Mouse (Mus musculus): Measurements from ENCODE around the gene Gdpgp1. TPM values are rescaled to one million over a fixed set of nuclear protein-coding genes. Genes with fewer than 3 reads are reported as not detected.
A peak's percentile ranks its signal among the peaks of the same experiment; 100 is the strongest.

The Gdpgp1 gene
- polyA plus RNA-seq, 2 experiments from 2014 or later: 8.4 to 11.4 TPM

DNA sequence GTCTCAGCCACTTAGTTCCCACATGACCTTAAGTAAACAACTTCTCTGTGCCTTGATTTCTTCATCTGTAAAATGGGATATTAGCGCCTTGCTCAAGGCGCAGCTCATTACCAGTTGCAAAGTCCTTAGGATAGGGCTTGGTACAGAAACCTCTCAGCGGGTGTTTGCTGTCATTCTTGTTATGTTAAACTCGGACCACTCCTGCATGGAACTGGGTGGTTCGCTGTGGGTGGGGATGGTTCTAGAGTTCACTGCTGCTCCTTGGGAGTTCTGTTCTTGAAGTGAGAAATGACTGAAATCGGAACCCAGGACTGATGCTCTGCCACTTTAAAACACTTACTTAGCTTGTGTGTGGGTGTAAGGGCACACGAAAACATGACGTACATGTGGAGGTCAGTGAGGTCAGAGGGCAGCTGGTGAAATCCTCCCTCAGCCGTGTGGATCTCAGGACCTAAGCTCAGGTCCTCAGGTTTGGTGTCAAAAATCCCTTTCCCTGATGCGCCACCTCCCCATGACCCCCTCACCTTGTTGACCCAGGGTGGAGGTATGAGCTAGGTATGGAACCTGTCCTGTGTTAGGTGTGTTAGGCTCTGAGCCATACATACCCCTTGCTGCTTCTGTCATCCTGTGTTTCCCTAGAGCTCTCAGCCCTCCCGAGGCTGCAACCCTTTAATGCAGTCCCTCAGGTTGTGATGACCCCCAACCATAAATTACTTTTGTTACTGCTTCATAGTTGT, 32.6 kb upstream of the Gdpgp1 start:
- ATAC-seq: no peak

DNA sequence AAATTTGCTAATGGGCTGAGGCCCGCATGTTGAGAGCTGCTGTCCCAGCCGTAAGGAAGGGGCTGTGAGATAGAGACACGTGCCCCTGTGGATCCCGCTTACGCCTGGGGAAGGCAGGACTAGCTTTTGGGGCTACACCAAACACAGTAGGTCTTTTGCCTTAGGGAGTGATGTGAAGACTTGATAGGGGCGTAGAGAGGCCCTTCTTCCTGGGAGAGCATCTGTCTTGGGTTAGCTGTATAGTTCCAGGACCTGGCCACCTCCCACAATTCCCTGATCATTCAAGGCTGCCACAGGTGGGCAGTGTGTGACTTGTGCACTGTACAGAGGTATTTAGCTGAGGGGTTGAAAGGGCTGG, 32.1 kb upstream of the Gdpgp1 start:
- no peak for ATAC-seq

DNA sequence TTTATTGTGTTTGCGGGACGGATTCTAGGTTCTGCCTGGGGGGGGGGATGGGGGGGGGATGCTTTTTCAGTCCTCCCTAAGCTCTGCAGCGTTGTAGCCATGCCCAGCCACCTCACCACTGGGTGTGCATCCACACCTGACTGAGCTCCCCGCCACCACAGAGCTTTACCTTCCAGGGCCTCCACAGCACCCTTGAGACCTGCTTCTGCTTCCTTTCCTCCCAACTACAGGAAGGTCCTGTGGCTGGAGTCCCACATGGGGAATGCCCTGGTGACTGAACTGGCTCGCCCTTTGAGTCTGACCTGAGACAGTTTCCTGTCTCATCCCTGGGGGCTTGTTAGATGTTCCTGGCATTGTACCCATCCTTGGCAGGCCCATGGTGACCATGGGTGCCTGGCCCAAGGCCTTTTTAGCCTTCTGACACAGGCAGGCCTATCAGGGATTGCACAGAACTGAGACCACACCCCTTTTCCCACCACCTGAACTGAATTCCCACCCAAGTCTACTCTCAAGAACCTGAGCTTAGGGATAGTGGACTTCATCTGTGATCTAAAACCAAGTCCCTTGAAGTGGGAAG, 31.6 kb upstream of the Gdpgp1 start:
- no peak for ATAC-seq

GRCm38 (mm10) chr7:80201888-80202540, 30.7 kb upstream of the Gdpgp1 start:
- no peak for ATAC-seq

DNA sequence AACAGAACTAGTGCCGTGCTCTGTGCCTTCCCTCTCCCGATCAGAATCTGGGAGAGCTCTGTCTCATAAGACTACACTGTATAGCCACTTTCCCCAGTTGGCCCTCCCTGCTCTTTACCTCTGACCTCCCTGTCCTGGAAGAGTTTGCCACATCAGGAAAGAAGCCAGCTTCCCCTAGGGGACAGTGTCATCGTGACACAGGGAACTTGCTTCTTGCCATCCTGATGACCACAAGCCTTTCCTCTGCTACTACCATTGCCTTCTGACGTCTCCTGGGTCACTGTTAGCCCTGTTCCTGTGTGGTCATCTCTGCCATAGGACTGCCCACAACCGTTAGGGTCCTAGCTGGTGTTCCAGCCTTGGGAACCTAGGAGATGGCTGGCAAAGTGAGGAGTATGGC, 29.7 kb upstream of the Gdpgp1 start:
- ATAC-seq: no peak

DNA sequence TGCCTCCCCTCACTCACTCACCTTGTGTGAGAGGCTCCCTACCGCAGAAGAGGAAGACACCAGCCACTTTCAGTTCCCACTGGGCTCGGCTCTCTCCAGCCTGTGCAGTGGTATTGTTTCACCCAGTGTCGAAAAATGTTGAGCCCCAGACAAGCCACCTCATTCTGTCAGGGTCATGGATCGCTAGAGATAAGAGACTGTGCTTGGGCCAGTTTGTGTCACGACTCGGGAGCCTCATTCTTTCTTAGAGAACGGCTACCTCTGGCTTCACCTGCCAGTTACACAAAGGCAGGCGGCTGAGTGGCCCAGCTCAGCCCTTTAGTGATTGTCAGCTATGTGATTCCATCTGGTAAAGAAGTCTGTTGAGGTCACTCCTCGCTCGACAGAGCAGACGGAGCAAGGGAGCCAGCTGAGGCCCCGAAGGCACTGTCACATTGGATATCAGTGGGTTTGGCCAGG, 29.0 kb upstream of the Gdpgp1 start:
- no peak for ATAC-seq

- ATAC-seq: peak; percentile 83
These were observed 28.3 kb upstream of the Gdpgp1 start for GRCm38 (mm10) chr7:80204362-80204761.

DNA sequence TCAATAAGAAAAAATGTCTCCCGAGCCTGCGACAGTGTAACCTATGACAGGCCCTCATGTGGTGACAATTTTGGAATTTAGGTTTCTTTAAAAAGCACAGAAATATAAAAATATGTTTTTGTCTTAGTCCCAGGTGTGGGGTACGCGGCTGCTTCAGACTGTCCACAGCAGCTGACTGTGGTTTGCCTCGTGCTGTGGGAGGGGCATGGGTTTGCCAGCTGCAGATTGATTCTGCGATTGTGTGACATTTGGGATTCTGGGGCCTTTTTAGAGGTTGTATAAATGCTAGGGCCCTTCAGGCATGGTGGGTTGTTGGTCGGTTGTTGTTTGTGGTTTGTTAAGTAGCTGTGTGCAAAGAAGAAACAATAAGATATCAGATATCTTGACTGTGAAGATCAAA, 27.7 kb upstream of the Gdpgp1 start:
- no peak for ATAC-seq

GRCm38 (mm10) chr7:80205705-80206589, 26.7 kb upstream of the Gdpgp1 start:
- ATAC-seq: no peak

GRCm38 (mm10) chr7:80207314-80207731, 25.3 kb upstream of the Gdpgp1 start:
- no peak for ATAC-seq

DNA sequence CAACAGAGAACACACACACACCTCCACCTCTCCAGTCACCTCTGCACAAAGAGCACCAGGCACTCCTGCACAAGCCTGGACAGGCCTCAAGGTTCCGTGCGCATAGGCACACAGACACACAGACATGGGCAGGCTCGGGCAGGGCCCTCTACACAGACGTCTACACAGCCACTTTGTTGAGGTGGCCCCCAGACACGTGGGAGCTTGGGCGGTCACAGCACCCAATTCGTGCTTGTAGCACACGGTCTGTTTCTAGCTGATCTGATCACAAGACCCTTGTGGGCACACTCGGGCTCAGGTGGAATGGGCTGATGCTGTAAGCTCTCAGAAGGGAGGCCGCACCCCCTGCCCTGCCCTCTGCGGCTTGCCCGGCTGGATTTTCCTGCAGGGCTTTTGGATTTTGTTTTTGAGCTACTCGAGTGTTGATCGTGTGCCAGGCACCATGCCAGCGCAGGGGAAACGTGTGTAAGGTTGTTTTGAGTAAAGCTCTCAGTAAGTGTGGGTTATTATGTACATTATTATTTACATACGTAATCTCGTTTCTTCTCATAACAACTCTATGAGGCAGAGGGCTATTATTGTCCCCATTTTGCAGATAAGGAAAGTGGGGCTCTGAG, 24.5 kb upstream of the Gdpgp1 start:
- no peak for ATAC-seq

DNA sequence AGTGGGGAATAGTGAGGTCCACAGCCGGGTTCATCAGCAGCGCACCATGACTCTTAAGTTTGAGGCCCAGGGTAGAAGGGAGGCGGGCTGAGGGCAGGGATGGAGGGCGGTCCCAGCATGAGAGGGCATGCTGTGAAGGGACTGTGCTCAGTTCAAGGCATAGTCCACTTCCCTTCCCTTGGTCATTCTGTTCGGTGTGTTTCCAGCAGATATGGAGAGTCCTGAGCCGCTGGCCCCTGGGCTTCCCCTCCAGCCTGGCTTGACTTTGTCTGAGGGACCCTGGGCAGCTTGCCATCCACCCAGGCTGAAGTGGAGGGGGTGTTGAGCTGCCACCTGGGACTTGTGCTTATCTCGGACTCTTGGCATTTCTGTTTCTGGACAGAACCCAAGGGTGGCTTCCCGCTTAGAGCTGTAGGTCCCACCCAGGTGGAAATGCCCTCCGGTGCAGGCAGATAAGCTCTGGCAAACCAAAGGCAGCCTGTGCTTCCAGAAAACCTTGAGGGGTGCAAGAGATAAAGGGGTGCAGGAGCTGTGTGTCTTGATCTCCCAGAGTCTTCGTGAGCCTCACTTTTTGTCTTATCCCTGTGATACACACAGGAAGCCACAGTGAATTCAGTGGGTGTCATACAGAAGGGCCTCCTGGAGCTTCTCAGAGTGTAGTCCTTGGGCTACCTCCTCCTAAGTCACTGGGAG, 23.8 kb upstream of the Gdpgp1 start:
- ATAC-seq: no peak

GRCm38 (mm10) chr7:80209669-80210068, 23.0 kb upstream of the Gdpgp1 start:
- peak; percentile 88 for ATAC-seq

DNA sequence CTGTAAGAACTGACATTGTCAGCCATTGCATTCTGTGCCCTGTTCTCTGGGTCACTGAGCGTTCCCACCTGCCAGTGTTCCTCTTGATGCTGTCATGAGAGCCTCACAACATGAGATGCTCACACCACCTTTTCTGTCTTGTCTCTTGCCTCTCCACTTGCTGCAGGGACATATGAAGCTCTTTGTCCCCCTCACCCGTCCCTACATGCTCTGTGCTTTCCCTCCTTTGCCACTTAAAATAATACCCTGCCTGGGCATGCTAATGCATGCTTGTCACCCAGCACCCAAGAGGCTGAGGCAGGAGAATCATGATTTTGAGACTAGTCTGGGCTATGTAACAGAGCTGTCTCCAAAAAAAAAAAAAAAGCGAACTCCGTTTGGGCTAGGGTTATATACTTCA, 21.7 kb upstream of the Gdpgp1 start:
- no peak for ATAC-seq

- ATAC-seq: no peak
These were observed 19.1 kb upstream of the Gdpgp1 start for GRCm38 (mm10) chr7:80213604-80214003.

GRCm38 (mm10) chr7:80214459-80214858, 18.2 kb upstream of the Gdpgp1 start:
- no peak for ATAC-seq

GRCm38 (mm10) chr7:80215398-80215797, 17.3 kb upstream of the Gdpgp1 start:
- ATAC-seq: peak; percentile 89

- no peak for ATAC-seq
These were observed 16.1 kb upstream of the Gdpgp1 start for GRCm38 (mm10) chr7:80216566-80216965.

DNA sequence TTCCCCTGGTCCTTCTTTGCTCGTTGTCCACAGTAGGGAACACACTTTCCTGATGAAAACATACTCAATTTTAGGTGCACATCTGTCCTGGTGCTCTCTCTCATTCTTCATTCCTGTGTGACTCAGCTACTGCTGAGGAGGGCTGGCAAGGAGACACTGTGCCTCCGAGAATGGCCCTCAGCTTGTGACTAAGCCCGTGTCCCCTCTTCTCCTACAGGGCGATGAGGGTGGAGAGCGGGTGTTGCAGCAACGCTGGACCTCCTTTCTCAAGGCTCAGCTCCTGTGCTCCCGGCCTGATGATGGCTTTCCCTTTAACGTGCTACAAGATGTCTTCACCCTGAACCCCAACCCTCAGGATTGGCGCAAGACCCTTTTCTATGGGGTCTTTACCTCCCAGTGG, 14.0 kb upstream of the Gdpgp1 start:
- no peak for ATAC-seq

- ATAC-seq: no peak
These were observed 12.3 kb upstream of the Gdpgp1 start for GRCm38 (mm10) chr7:80220237-80220797.

DNA sequence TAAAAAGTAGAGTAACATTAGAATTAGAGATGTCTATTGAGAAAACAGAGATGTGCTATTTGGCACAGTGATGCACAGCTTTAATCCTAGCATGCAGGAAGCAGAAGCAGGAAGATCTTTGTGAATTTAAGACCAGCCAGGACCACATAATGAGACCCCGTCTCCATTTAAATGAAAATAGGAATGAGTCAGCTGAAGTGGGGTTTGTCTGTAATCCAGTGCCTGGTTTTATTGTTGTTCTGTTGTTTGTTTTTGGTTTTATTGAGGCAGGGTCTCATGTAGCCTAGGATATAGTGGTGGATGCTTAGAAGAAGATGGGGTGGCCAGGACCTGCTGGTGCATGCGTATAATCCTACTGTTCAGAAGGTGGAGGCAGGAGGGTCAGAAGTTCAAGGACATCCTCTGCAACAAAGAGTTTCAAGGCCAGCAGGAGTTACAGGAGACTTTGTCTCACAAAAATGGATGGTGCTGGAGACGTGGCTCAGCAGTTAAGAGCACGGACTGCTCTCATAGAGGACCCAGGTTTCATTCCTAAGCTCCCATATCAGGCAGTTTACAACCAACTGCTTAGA, 11.4 kb upstream of the Gdpgp1 start:
- no peak for ATAC-seq

Measured in CD4-positive, CD25-positive, alpha-beta regulatory T cell, adult 4 months (primary cell).